Mouse (Mus musculus) bone marrow macrophage, adult 2 months (primary cell): ENCODE data around the gene Gm20532.

Source experiments
- CTCF ChIP-seq: IDR thresholded peaks from 2 replicates; pipeline ENCODE4 v1.5.1; 2012; ENCODE audit warnings: low read depth, mild to moderate bottlenecking, low read length, moderate library complexity
- POLR2A ChIP-seq: IDR thresholded peaks from 2 replicates; pipeline ENCODE4 v1.6.1; 2012; ENCODE audit warnings: mild to moderate bottlenecking, low read depth, low read length, borderline replicate concordance

DNA sequence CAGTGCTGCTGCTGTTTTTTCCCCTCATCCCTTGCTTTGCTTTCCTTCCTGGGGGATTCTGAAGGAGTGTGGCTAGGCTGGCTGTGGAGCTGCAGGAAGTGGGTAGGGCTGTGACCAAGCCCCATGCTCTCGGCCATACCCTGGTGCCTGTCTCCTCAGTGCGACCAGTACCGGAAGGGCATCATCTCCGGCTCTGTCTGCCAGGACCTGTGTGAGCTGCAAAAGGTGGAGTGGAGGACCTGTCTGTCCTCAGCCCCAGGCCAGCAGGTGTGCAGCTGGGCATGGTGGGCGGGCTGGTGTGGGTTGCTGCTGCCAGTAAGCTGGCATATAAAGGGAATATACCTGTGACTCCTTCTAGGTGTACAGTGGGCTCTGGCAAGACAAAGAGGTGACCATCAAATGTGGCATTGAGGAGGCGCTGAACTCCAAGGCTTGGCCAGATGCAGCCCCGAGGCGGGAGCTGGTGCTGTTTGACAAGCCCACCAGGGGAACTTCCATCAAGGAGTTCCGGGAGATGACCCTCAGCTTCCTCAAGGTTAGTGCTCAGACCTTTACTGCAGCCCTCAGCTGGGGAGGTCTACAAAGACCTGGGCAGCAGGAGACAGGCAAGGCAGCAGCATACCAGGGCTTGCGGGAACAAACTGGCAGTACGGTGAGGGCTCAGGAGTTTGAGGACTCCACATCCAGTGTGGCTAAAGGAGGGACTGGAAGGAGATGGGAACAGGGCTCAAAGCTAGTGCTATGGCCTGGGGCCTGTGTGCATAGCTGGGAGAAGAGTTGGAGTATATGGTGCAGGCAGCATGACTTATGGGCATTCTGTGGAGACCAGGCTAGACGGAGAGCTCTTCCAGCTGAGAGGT is 48.4 kb downstream of the Gm20532 start:
- TF ChIP-seq CTCF (no peak), POLR2A (no peak)
